Mouse (Mus musculus): Measurements from ENCODE around the gene Naif1.
"Not testable (repeated sequence)": the region's sequence is repeated elsewhere in the genome, so short reads cannot be mapped to it uniquely, and the experiment has no call there.

The Naif1 gene

DNA sequence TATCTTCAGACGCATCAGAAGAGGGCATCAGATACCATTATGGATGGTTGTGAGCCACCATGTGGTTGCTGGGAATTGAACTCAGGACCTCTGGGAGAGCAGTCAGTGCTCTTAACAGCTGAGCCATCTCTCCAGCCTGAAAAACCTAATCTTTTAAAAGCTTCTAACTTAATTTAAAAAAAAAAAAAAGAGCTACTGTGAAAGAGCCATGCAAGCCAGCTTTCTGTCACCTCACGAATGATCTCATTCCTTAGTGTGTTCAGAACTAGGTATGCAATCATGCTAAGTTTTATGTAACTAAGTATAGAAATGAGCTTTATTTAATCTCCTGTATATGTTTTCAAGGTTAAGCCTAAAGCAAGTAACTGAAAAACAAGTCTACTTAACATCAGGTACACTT is 9.4 kb downstream of the Naif1 start:
- DNase-seq = no peak

DNA sequence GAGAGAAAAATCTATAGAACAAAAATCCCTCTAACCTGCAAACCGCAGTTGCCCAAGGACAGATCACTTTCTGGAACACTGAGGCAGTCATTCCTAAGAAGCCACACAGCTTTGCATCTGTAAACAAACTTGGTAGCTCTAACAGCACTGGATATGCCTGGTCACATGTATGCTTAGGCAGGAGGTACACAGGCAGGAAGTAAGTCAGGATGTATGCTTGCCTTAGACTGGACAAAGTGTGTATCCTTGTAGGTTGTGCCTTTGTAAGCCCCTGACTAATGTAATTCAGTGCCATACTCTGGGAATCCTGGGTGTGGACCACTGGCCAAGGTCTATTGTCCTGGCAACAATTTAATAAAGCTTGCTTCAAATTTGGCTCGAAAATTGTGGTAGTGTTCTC is 13.5 kb downstream of the Naif1 start:
- DNase-seq = no peak

DNA sequence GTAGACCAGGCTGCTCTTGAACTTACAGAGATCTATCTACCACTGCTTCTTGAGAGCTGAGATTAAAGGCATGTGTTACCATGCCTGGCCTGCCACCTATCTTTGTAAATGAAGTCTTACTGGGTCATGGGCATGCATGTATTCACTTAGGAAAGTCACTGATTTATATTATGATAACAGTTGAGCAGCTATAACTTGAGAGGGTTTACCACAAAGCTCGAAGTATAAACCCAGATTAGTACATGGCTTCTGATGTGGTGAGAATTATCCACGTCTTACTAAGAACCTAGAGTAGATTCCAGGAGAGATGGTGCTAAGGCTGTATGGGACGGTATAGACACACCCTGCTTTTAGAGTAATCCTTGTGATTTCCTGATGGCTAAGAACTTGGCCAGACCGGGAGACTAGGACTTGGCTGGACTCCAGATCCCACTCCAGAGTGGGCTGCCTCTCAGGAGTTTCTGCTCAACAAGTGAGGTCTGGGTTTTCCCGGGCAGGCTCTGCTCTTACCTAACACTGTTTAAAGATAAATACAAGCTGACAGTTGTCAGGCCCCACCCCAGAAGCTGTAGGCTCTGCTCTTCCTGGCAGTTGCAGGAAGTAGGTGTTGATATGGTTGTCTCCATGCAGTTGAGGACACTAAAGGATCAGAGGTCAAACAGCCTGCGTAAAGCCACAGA is 14.1 kb downstream of the Naif1 start:
- DNase-seq = no peak

DNA sequence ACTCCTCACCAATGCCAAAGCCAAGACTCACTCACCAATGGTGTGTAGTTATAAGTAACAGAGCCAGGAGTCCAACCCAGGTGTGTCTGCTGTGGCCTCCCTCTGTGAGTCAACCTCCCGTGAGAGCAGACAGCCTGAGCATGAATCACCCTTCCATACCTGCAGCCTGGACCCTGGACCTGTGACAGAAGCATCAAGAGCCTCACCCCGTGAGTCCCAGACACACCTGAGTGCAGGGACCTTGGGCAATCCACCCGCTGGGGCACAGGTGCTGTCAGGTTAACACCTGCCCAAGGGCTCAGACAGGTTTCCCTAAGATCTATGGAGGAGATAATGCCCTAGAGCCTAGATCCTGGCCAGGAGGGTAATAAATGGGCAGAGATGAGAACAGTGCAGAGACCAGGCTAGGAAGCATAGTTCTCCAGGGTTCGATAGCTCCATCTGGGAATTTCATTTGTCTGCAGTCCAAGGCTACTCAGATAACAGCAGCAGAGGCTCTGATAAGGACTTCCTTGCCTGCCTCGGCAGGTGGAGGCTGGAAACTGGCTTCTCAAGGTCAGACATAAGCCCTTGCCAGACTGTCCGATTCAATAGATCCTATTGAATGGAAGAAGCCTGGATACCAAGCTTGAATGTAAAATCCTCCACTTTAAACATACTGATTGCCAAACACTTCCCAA is 20.9 kb downstream of the Naif1 start:
- DNase-seq = no peak

DNA sequence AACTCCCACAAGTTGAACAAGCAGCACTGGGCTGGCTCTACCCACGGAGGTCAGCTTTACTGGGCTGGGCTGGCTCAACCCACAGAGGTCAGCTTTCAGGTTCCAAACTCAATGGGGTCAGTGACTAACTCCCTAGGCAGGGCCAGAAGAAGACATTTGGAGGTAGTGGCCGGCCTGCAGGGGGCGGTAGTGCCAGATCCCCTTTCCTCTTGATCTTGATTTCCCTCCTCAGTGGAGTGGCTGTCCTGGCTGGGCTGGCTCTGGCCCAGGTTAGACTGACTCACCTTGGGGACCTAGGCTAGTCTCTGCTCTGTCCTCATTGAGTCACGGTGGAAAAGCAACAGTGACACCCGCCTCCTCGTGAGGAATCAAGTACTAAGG is 21.4 kb downstream of the Naif1 start:
- no peak for DNase-seq

DNA sequence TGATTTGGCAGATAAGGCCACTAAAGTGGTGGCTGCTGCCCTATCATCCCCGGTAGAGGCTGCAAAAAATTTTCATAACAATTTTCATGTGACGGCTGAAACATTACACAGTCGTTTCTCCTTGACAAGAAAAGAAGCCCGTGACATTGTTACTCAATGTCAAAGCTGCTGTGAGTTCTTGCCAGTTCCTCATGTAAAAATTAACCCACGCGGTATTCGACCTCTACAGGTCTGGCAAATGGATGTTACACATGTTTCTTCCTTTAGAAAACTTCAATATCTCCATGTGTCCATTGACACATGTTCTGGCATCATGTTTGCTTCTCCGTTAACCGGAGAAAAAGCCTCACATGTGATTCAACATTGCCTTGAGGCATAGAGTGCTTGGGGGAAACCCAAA is 25.1 kb downstream of the Naif1 start:
- DNase-seq = not testable (repeated sequence)

DNA sequence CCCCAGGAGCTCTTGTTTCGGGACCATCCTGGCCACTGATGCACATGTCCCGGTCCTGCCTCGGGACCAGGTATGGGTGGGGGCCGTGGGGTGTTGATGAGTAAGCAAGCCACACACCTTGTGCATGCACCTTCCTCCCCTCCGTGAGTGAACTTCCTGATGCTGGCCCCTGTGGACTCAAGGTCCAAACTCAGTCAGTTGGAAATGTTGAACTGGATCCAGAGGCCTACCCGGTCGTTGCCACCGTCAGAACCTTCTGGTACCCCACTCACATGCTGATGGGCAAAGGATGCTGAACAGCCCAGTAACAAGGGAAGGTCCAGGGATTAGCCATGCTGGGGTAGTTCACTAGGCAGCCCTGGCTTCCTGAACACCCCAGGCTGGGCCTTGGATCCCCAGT is 32.1 kb downstream of the Naif1 start:
- DNase-seq = no peak

DNA sequence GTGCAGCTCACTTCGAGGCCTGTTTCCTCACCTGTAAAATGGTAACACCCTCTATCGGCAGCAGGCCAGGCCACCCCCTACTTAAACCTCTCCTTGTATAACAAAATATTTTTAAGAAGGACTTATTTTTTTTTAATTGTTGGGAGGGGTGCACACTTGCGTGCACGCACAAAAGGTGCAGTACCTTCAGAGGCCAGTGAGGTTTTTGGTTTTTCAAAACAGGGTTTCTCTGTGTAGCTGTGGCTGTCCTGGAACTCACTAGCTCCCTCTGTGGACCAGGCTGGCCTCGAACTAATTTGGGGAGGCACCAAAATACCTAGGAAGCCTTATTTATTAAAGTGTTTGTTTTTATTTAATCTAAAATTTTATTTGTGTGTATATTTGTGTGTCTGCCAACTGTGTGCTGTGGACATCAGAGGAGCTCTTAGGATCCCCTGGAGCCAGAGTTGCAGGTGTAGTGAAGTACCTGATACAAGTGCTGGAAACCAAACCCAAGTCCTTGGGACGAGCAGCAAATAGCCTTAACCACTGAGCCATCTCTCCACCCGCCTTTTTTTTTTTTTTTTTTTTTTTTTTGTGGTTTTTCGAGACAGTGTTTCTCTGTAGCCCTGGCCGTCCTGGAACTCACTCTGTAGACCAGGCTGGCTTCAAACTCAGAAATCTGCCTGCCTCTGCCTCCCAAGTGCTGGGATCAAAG is 33.1 kb downstream of the Naif1 start:
- DNase-seq = no peak

DNA sequence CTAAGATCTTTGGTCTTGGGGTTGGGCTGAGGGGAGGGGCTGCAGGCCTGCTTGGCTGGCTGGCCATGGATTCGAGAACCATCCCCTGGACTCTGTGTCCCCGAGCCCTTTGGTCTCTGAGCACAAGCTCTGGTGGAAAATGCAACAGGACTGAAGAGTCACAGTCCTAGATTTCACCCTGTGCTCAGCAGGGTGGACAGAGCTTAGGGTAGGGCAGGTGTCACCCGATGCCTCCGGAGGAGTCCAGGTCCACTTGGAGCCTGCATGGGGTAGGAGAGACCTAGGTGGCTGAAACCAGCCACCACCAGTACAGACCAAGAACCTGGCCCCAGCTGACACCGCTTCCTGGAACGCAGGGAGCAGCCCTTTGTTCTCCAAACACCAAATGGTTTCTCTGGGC is 34.7 kb downstream of the Naif1 start:
- DNase-seq = no peak

DNA sequence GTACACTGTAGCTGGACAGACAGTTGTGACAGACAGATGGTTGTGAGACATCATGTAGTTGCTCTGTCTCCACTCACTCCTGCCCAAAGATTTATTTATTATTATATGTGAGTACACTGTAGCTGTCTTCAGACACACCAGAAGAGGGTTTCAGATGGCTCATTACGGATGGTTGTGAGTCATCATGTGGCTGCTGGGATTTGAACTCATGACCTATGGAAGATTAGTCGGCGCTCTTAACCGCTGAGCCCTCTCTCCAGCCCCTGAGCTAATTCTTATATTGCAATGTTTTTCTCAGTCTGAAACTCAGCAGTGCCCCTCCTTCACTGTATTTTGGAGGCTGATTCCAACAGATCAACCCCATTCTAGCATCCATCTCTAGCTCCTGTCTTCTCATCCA is 35.5 kb downstream of the Naif1 start:
- no peak for DNase-seq

DNA sequence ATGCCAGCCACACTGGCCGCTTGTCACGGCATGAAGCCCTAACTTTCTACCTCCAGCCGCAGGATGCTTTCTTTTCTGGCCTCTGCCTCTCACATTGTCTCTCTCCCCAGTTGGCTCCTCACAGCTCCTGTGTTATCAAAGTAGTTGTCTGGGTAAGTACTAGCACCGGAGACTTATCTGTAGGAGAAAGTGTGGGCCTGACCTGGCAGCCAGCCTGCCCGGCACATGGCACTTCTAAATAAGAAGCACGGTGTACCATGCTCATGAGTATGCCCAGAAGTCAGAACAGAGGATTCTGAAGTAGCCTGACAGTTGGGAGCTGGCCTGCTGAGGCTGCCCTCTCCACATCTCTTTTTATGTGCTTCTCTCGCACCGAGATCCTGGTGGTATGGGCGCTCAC is 35.9 kb downstream of the Naif1 start:
- no peak for DNase-seq

DNA sequence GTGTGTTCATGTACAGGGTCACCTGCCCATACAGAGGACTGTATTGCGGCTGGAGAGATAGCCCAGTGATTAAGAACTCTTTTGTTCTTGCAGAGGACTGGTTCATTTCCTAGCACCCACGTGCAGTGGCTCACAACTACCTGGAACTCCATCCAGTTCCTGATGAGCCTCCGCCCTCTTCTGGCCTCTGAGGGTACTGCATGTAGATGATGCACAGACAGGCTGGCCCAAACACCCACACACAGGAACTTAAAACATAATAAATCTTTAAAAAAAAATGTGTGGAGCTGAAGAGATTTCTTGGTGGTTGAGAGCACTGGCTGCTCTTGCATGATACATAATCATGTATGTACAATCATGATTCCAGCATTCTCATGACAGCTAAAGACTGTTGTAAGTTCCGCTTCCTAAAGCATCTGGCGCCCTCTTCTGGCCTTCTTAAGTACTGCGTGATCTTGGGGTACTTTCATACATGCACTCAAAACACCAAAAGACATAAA is 36.9 kb downstream of the Naif1 start:
- DNase-seq = peak; percentile 81

DNA sequence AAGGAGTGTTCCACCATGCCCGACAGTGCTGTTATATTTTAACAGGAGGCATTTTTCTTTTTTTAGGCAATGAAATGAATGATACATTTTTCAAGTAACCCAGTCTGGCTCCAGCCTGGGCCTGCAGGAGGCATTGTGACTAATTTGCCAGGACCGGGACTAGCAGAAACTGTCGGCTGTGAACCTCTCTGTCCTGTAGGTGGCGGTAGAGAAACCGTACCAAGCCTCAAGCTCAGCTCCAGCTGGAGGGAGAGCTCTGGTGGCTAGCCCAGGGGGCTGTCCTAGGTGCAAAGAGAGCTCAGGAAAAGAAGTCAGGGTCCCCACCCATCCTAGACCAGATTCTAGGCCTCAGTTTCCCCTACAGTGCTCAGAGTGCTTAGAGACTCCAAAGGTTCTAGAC is 38.4 kb downstream of the Naif1 start:
- DNase-seq = peak; percentile 71

DNA sequence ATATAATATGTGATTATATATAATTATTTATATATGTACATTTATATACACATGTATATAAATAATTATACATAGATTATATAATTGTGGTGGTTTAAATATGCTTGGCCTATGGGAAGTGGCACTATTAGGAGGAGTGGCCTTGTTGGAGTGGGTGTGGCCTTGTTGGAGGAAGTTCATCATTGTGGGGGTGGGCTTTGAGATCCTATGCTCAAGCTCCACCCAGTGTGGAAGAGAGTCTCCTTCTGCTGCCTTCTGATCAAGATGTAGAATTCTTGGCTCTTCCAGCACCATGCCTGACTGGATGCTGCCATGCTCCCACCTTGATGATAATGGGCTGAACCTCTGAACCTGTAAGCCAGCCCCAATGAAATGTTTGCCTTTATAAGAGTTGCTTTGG is 40.5 kb downstream of the Naif1 start:
- not testable (repeated sequence) for DNase-seq

DNA sequence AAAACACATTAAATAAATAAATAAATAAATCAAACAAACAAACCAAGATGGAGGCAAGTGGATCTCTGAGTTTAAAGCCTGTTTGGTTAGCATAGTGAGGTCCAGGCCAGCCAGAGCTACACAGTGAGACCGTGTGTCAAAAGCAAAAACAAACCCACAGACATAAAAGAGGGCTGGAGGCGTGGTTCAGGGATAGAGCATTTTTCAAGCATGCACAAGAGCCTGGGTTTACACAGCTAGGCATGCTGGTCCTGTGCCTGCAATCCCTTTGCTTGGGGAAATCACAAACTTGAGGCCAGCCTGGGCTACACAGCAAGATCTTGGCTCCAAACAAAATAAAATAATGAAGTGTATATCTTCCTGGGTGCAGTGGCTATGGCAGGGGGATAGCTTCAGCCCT is 42.4 kb downstream of the Naif1 start:
- no peak for DNase-seq

DNA sequence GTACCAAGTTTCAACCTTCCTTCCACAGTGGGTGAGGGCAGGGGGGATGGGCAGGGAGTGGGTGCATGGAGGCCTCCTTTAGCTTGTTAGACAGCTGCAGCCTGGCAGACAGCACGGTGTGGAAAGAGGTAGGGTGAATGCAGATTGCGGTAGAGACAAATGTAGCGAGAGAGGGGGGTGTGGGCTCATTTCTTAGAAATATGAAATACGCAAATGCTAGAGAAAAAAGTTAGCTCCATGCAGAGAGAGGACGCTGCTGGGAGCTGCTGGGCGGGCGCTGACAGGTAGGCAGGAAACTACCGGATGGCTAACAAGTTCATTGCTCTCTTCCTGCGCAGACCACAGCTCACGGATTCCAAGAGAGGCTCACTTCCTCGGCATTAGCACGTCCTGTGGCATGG is 43.0 kb downstream of the Naif1 start:
- DNase-seq = no peak

DNA sequence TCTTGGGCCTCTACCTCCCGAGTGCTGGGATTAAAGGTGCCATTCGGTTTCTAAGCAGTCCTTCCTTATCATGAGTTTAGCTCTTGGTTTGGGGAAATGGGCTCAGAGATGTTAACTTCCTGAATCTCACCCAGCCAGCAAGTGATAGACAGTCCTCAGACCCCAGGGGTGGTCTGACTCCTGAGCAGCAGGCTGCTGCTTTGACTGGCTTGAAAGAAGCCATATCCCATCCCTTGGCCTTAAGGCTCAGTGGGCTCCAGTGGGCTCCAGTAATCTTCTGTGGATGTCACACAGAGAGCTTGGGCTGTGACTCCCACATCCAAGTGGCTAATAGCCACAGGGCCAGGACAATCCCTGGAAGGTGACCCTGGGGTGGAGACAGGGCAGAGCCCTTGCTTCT is 44.3 kb downstream of the Naif1 start:
- no peak for DNase-seq

DNA sequence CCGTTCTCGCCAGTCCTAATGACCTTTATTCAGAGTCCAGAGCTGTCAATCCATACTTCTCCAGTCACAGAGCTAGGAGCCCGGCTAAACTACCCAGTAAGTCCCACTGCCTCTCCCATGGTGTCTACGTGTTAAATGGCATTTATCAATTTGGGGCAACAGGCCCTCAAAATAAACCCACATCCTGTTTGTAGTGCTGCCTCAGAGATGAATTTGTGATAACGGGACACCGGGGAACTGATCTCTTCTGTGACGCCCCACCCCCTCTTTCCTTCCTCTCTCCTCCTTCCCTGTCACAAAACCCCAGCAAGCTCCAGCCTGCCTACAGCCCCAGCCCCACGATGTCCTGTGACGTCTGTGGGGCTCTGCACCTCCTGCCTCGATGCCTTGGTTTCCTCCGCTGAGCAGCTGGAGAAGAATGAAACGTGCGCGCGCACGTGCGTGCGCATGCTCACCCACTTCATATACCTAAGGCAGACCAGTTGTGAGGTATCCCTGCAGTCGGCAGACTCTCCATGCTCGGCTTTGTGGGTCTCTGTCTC is 45.0 kb downstream of the Naif1 start:
- DNase-seq = no peak

DNA sequence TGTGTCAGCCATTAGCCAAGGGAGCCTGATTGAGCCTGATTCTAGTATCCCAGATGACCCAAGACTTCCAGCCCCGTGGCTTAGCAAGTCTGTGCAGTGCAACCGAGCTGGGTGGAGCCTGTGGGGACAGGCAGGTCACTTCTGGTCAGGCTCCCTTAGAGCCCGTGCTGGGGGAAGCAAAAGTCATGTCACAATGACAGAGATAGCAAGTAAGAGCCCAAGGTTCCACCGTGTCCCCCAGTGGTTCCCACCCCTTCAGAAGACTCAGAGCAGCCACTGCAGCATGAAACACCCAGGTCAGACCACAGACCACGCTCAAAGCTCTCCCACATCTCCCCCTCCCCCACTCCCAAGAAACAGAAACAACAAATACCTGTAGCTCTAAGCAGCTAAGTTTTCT is 45.9 kb downstream of the Naif1 start:
- DNase-seq = no peak

DNA sequence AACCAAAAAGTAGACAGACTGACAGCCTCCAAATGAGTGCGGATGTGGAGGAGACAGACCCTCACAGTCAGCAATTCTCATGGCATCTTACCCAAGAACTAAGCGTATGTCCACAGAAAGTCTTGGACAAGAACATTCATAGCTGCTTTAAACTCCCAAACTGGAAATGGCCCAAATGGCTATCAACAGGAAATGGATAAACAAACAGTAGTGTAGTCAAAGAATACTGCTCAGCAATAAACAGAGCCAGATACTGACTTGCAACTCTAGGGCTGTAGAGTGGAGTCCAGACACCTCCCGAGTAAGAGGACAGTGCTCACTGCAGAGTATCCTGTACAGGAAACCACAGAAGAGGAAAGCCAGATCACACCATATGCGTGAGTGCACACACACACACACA is 49.1 kb downstream of the Naif1 start:
- no peak for DNase-seq

DNA sequence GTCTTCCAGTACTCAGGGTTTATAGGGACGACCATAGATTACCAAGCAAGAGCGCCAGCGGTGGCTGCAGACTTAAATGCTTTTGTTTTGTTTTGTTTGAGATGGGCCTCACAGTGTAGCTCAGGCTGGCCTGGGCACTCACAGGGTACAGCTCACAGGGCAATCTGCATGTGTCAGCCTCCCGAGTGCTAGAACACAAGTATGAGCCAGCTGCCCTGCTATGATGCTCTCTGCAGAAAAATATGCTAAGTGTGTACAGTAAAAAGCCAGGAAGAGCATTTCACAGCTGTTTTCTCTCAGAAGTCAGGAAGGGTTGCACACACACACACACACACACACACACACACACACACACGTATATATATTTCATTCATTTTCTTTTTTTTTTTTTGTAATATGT is 50.2 kb downstream of the Naif1 start:
- no peak for DNase-seq

DNA sequence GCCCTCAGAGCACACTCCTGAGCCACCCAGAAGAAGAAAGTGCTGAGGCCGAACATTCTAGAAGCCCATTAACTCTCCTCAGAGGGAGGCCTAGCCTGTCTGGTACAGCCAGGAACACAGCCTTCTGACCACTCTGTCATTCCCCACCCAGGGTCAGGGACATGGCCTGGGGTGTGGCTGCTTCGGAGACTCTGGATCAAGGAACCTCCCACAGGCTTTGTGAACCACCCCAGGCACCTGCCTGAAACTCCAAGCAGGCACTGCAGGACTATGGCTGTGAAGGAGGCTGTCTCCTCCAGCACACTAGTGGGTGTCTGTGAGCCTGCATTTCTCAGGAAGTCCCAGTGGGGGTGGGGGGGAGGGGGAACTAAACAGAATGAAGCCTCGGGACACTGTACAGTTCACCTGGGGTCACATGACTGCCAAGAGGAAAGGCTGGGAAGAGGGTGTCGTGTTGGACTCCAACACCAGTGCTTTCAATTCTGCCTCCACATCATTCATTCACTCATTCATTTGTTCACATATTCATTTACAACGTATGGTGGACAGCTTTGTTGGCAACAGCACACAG is 51.6 kb downstream of the Naif1 start:
- DNase-seq = no peak

DNA sequence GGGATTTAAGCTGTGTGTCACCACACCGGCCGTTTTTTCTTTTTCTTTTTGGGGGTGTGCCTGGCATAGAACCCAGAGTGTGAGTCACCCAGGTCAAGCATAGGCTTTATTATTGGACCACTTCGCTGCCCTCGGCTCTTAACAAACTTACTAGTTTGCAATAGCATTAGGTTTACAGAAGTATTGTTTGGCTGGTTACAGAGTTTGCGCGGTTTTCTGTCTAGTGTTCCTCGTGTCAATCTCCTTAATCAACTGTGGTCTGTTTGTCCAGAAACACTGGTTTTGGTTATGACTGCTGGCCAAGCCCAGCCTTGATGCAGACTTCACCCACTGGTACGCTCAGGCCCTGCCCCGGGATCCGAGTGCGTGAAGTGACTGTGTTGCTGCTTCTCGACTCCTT is 52.6 kb downstream of the Naif1 start:
- DNase-seq = no peak

DNA sequence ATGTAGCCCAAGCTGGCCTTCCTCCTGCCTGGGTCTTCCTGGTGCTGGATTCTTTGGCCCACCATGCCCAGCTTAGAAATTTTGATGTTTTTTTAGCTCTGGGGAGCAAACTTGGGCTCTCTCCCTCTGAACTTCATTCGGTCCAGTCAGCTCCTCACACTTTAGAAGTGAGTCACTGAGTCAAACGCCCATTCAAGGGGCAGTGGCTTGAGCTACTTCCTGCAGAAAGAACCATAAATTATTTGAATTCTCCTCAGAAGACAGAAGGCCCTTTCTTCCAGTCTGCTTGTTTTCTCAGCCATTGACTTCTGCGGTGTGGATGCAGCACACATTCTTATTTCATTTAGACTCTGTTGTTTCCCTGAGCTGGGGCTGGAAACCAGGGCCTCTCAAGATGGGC is 53.3 kb downstream of the Naif1 start:
- DNase-seq = no peak
